ENCODE assay signal across 11 mouse cellular contexts in the genomic region with DNA sequence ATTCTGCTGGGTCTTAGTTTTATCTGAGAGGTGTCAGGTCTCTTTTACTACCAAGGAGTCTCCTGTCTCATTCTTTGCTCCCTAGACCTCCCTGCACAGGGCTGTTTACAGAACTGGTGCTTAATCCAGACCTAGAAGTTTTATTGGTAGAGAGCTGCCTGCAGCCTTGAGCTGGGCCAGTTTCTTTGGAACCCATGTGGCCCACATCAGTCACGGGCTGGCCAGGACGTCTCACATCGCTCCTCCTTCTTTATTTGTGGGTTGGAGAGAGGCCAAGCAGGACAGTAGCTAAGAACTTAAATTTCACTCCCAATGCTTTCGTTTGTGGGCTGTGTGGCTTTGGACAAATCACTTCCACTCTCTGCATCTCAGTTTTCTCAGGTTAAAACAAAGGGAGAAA. TPM values are rescaled to one million over a fixed set of nuclear protein-coding genes. Genes with fewer than 3 reads are reported as not detected.
DNase-seq lines count a peak whose midpoint lies in the region; ATAC-seq and TF ChIP-seq lines count a peak whose summit lies in the region.
"Had no signal": no experiment of that assay in that cellular context is flagged by ENCODE, and none has a peak within 500 bp of the region (broad histone marks: within the 10 kb centered on the region; RNA-seq: fewer than 3 reads in every experiment).

No protein-coding gene starts in this region.

- H3K27ac ChIP-seq in lung, postnatal 0 days (ENCODE audit: low read length) = peak overlapping the region; percentile 57; the same call in 1 of the 2 replicates
- no peak overlapping the region for H3K27ac ChIP-seq in embryonic facial prominence, embryonic 11.5 days (replicated peaks; ENCODE audit: low read depth, low read length)
- no peak overlapping the region for H3K27ac ChIP-seq in forebrain, embryonic 10.5 days

- H3K27me3 ChIP-seq in lung, postnatal 0 days (replicated peaks; ENCODE audit: insufficient read depth, low read length) = no peaks in the 10 kb centered on the region
- no peaks in the 10 kb centered on the region for H3K27me3 ChIP-seq in embryonic facial prominence, embryonic 11.5 days (ENCODE audit: control insufficient read depth, insufficient read depth, low read length)
- H3K27me3 ChIP-seq in forebrain, embryonic 10.5 days (ENCODE audit: poor library complexity, severe bottlenecking) = peaks cover 10% of the 10 kb centered on the region

- no peak for TF ChIP-seq CTCF in lung, postnatal 0 days (IDR thresholded peaks at IDR 0.05)

- H3K9me3 ChIP-seq in lung, postnatal 0 days (ENCODE audit: low read length) = no peaks in the 10 kb centered on the region
- no peaks in the 10 kb centered on the region for H3K9me3 ChIP-seq in embryonic facial prominence, embryonic 11.5 days (replicated peaks; ENCODE audit: control insufficient read depth, low read length)
- H3K9me3 ChIP-seq in forebrain, embryonic 10.5 days = no peaks in the 10 kb centered on the region

- H3K36me3 ChIP-seq in lung, postnatal 0 days (ENCODE audit: insufficient read depth, low read length) = no peaks in the 10 kb centered on the region
- H3K36me3 ChIP-seq in embryonic facial prominence, embryonic 11.5 days (replicated peaks; ENCODE audit: control insufficient read depth, insufficient read depth, low read depth, low read length) = no peaks in the 10 kb centered on the region
- H3K36me3 ChIP-seq in forebrain, embryonic 10.5 days (replicated peaks) = no peaks in the 10 kb centered on the region

- DNase-seq in heart, adult 11 months = peak; percentile 87
- DNase-seq in heart, postnatal 36 days = no peak
- no peak for DNase-seq in lung, postnatal 0 days (ENCODE audit: low spot score)
- no peak for DNase-seq in lung, postnatal 4 days
- DNase-seq in embryonic facial prominence, embryonic 11.5 days (ENCODE audit: low spot score) = peak; percentile 36
- no peak for DNase-seq in testis, postnatal 10 days (ENCODE audit: low spot score)
- DNase-seq in cerebellum, adult 18-20 months = no peak
- no peak for DNase-seq in forebrain, embryonic 10.5 days (ENCODE audit: extremely low spot score, low spot score)
- DNase-seq: spleen, adult 18-20 months had no signal

- ATAC-seq in lung, postnatal 0 days = no peak
- ATAC-seq in embryonic facial prominence, embryonic 11.5 days (replicated peaks; ENCODE audit: insufficient number of reproducible peaks, low FRiP score, low TSS enrichment, low read depth) = no peak
- ATAC-seq: hindbrain, embryonic 16.5 days had no signal

- H3K4me2 ChIP-seq in lung, postnatal 0 days (replicated peaks; ENCODE audit: low read depth, low read length) = no peak overlapping the region
- no peak overlapping the region for H3K4me2 ChIP-seq in embryonic facial prominence, embryonic 11.5 days (ENCODE audit: low read depth, low read length)
- H3K4me2 ChIP-seq: heart, embryonic 11.5 days had no signal

- 21% methylated on average over 4 of the region's 4 CpGs for WGBS in lung, postnatal 0 days
- 30% methylated on average over 4 of the region's 4 CpGs for WGBS in embryonic facial prominence, embryonic 11.5 days
- WGBS in forebrain, embryonic 10.5 days = 48% methylated on average over 4 of the region's 4 CpGs

- TF ChIP-seq EP300 in lung, postnatal 0 days (IDR thresholded peaks at IDR 0.05) = no peak

- peaks cover 6% of the 10 kb centered on the region for H3K4me1 ChIP-seq in lung, postnatal 0 days (ENCODE audit: insufficient read depth, low read depth, low read length)
- no peaks in the 10 kb centered on the region for H3K4me1 ChIP-seq in embryonic facial prominence, embryonic 11.5 days (ENCODE audit: control insufficient read depth, insufficient read depth, low read length)
- peaks cover 25% of the 10 kb centered on the region for H3K4me1 ChIP-seq in forebrain, embryonic 10.5 days

- intact Hi-C loops in heart, postnatal 36 days (cut with DNase I) = no loop called here

- H3K4me3 ChIP-seq in lung, postnatal 0 days (ENCODE audit: low read depth, low read length) = no peak overlapping the region
- H3K4me3 ChIP-seq in embryonic facial prominence, embryonic 11.5 days (ENCODE audit: low read depth, low read length) = no peak overlapping the region
- no peak overlapping the region for H3K4me3 ChIP-seq in forebrain, embryonic 10.5 days

- H3K9ac ChIP-seq in lung, postnatal 0 days (replicated peaks; ENCODE audit: low read depth) = no peak overlapping the region
- no peak overlapping the region for H3K9ac ChIP-seq in embryonic facial prominence, embryonic 11.5 days (replicated peaks; ENCODE audit: low read length)

RNA-seq across cellular contexts. Expression of a gene that starts 9.6 kb away (rescaled TPM):
- total RNA-seq in heart, postnatal 36 days (2021) = 1 to 10 TPM; 6.3 to 9.1 TPM
- 1.2 and 1.7 TPM in 2 replicates for polyA plus RNA-seq in lung, postnatal 0 days (2015; fragmentation: Nextera tagmentation; extraction: Ambion mirVana)
- polyA plus RNA-seq in embryonic facial prominence, embryonic 11.5 days (2014; fragmentation: Nextera tagmentation; extraction: Ambion mirVana) = 3.2 and 3.3 TPM in 2 replicates
- polyA plus RNA-seq in forebrain, embryonic 10.5 days (2016; fragmentation: Nextera tagmentation; extraction: Ambion mirVana) = 0.93 and 1.1 TPM in 2 replicates

Comparison
In these comparisons a context has a peak if more than half of its experiments do, and no peak if none do; other contexts are left out.
1. DNase-seq: peak in heart, adult 11 months (single experiment) and embryonic facial prominence, embryonic 11.5 days (single experiment); none in heart, postnatal 36 days (0 of 2), lung, postnatal 0 days (single experiment), lung, postnatal 4 days (0 of 2), testis, postnatal 10 days (single experiment), cerebellum, adult 18-20 months (0 of 2) and forebrain, embryonic 10.5 days (single experiment).